Mouse (Mus musculus): Measurements from ENCODE around the gene Cep78.
A peak's percentile ranks its signal among the peaks of the same experiment; 100 is the strongest.

Gene Cep78

GRCm38 (mm10) chr19:15984449-15985171, at the start of gene Cep78:
TSS of gene Cep78 (minus strand) at chr19:15984989.
- DNase-seq (ENCODE audit: inconsistent ontology term): peak; percentile 94

GRCm38 (mm10) chr19:16031276-16031675, 46.5 kb upstream of the Cep78 start:
- no peak for DNase-seq (ENCODE audit: inconsistent ontology term)

- DNase-seq (ENCODE audit: inconsistent ontology term): peak; percentile 66
Measured at GRCm38 (mm10) chr19:16029253-16029771, 44.5 kb upstream of the Cep78 start.

- no peak for DNase-seq (ENCODE audit: inconsistent ontology term)
Measured at GRCm38 (mm10) chr19:16028746-16029252, 44.0 kb upstream of the Cep78 start.

GRCm38 (mm10) chr19:16027876-16028670, 43.3 kb upstream of the Cep78 start:
- DNase-seq (ENCODE audit: inconsistent ontology term): no peak

GRCm38 (mm10) chr19:16026276-16026675, 41.5 kb upstream of the Cep78 start:
- DNase-seq (ENCODE audit: inconsistent ontology term): no peak

- DNase-seq (ENCODE audit: inconsistent ontology term): peak; percentile 61
Measured at GRCm38 (mm10) chr19:16022178-16022577, 37.4 kb upstream of the Cep78 start.

GRCm38 (mm10) chr19:16016171-16016570, 31.4 kb upstream of the Cep78 start:
- peak; percentile 91 for DNase-seq (ENCODE audit: inconsistent ontology term)

- peak; percentile 89 for DNase-seq (ENCODE audit: inconsistent ontology term)
Measured at GRCm38 (mm10) chr19:16015191-16015968, 30.6 kb upstream of the Cep78 start.

GRCm38 (mm10) chr19:16009746-16010337, 25.1 kb upstream of the Cep78 start:
- DNase-seq (ENCODE audit: inconsistent ontology term): no peak

GRCm38 (mm10) chr19:16009111-16009510, 24.3 kb upstream of the Cep78 start:
- DNase-seq (ENCODE audit: inconsistent ontology term): no peak

- DNase-seq (ENCODE audit: inconsistent ontology term): no peak
Measured at GRCm38 (mm10) chr19:16007131-16007530, 22.3 kb upstream of the Cep78 start.

- peak; percentile 42 for DNase-seq (ENCODE audit: inconsistent ontology term)
Measured at GRCm38 (mm10) chr19:15998157-15998556, 13.4 kb upstream of the Cep78 start.

GRCm38 (mm10) chr19:15996901-15997564, 12.2 kb upstream of the Cep78 start:
- DNase-seq (ENCODE audit: inconsistent ontology term): no peak

GRCm38 (mm10) chr19:15990102-15990501, 5.3 kb upstream of the Cep78 start:
- no peak for DNase-seq (ENCODE audit: inconsistent ontology term)

- DNase-seq (ENCODE audit: inconsistent ontology term): no peak
Measured at GRCm38 (mm10) chr19:15985172-15985713, 454 bp upstream of the Cep78 start.

- DNase-seq (ENCODE audit: inconsistent ontology term): peak; percentile 7
Measured at GRCm38 (mm10) chr19:15983739-15984344, 947 bp downstream of the Cep78 start.

GRCm38 (mm10) chr19:15982926-15983738, 1.7 kb downstream of the Cep78 start:
- DNase-seq (ENCODE audit: inconsistent ontology term): no peak

GRCm38 (mm10) chr19:15981861-15982260, 2.9 kb downstream of the Cep78 start:
- DNase-seq (ENCODE audit: inconsistent ontology term): peak; percentile 20

Measured in Muller cell, postnatal 12 days (primary cell).